Mouse (Mus musculus) liver, embryonic 12.5 days (tissue): ENCODE data around the gene Atl1. TPM values are rescaled to one million over a fixed set of nuclear protein-coding genes. Genes with fewer than 3 reads are reported as not detected.

Experiments
- ATAC-seq: fragments of 200-750 bp; cut with Nextera tagmentation; 2 replicates; pipeline ENCODE4 v1.8.0; 2017; ENCODE audit warnings: moderate number of reproducible peaks, mild to moderate bottlenecking, moderate library complexity
- H3K27ac ChIP-seq: fragments of 300-500 bp; sonication (generic); 2 replicates; pipeline ENCODE4 v1.5.1; 2016; ENCODE audit warnings: mild to moderate bottlenecking
- H3K27me3 ChIP-seq: fragments of 300-500 bp; sonication (generic); replicated peaks from 2 replicates; pipeline ENCODE4 v1.6.1; 2016; ENCODE audit warnings: mild to moderate bottlenecking, moderate library complexity
- H3K36me3 ChIP-seq: fragments of 300-500 bp; sonication (generic); 2 replicates; pipeline ENCODE4 v1.6.1; 2016; ENCODE audit warnings: mild to moderate bottlenecking, moderate library complexity
- H3K4me1 ChIP-seq: fragments of 300-500 bp; sonication (generic); 2 replicates; pipeline ENCODE4 v1.6.1; 2016
- H3K4me2 ChIP-seq: fragments of 300-500 bp; sonication (generic); 2 replicates; pipeline ENCODE4 v1.6.1; 2016; ENCODE audit warnings: mild to moderate bottlenecking, moderate library complexity
- H3K4me3 ChIP-seq: fragments of 300-500 bp; sonication (generic); 2 replicates; pipeline ENCODE4 v1.5.1; 2016; ENCODE audit warnings: mild to moderate bottlenecking, moderate library complexity
- H3K9ac ChIP-seq: fragments of 300-500 bp; sonication (generic); 2 replicates; pipeline ENCODE4 v1.6.1; 2016; ENCODE audit warnings: mild to moderate bottlenecking, moderate library complexity
- H3K9me3 ChIP-seq: fragments of 300-500 bp; sonication (generic); replicated peaks from 2 replicates; pipeline ENCODE4 v1.6.1; 2016; ENCODE audit warnings: mild to moderate bottlenecking, moderate library complexity
- WGBS: fragments of 180-500 bp; shearing (Covaris S2); methylation state at CpG from one replicate; pipeline ENCODE4 v1.1.7; 2016; ENCODE audit not compliant: insufficient replicate concordance; 5-methylcytosine and 5-hydroxymethylcytosine counted together
- polyA plus RNA-seq: library from polyadenylated mRNA; unstranded; fragments of >200 nt; fragmentation: Nextera tagmentation; extraction: Ambion mirVana; gene quantifications from 2 replicates; pipeline ENCODE4 v1.2.1, GENCODE M21; 2016

Gene Atl1
- polyA plus RNA-seq, 1 experiment from 2014 or later = 1.7 TPM

GRCm38 (mm10) chr12:69963141-69963540, 70.7 kb downstream of the Atl1 start:
- WGBS = 78% methylated on average over 6 of the region's 6 CpGs
- Histone ChIP-seq H3K27ac (no peak overlapping the region), H3K9ac (no peak overlapping the region), H3K36me3 (peaks cover 80% of the 10 kb centered on the region), H3K4me3 (no peak overlapping the region), H3K4me1 (peaks cover 16% of the 10 kb centered on the region), H3K27me3 (no peaks in the 10 kb centered on the region), H3K4me2 (no peak overlapping the region), H3K9me3 (no peaks in the 10 kb centered on the region)
- ATAC-seq = no peak

- 48% methylated on average over 3 of the region's 3 CpGs for WGBS
- ATAC-seq = peak; percentile 62
- H3K36me3 ChIP-seq = peaks cover 92% of the 10 kb centered on the region
Observed at GRCm38 (mm10) chr12:69965644-69966043, 73.2 kb downstream of the Atl1 start.

GRCm38 (mm10) chr12:69966071-69966470, 73.7 kb downstream of the Atl1 start:
- ATAC-seq = no peak
- peaks cover 92% of the 10 kb centered on the region for H3K36me3 ChIP-seq
- H3K27me3 ChIP-seq = no peaks in the 10 kb centered on the region
- peak overlapping the region; percentile 69 for H3K27ac ChIP-seq
- WGBS = 64% methylated on average over 5 of the region's 5 CpGs
- no peak overlapping the region for H3K4me2 ChIP-seq
- H3K9me3 ChIP-seq = no peaks in the 10 kb centered on the region
- peaks cover 16% of the 10 kb centered on the region for H3K4me1 ChIP-seq
- H3K9ac ChIP-seq = no peak overlapping the region
- H3K4me3 ChIP-seq = no peak overlapping the region

More at GRCm38 (mm10) chr12:69965644-69966043, 73.2 kb downstream of the Atl1 start:
- H3K9ac ChIP-seq = no peak overlapping the region
- H3K4me2 ChIP-seq = no peak overlapping the region
- peaks cover 16% of the 10 kb centered on the region for H3K4me1 ChIP-seq
- no peaks in the 10 kb centered on the region for H3K9me3 ChIP-seq
- no peak overlapping the region for H3K27ac ChIP-seq
- no peak overlapping the region for H3K4me3 ChIP-seq
- no peaks in the 10 kb centered on the region for H3K27me3 ChIP-seq

- no peak overlapping the region for H3K4me3 ChIP-seq
- no peak for ATAC-seq
- H3K9me3 ChIP-seq = no peaks in the 10 kb centered on the region
- H3K27ac ChIP-seq = no peak overlapping the region
- no peaks in the 10 kb centered on the region for H3K27me3 ChIP-seq
- H3K4me2 ChIP-seq = no peak overlapping the region
- H3K9ac ChIP-seq = no peak overlapping the region
- WGBS = 88% methylated on average over 6 of the region's 6 CpGs
- peaks cover 92% of the 10 kb centered on the region for H3K36me3 ChIP-seq
- peaks cover 16% of the 10 kb centered on the region for H3K4me1 ChIP-seq
Observed at GRCm38 (mm10) chr12:69967112-69967511, 74.7 kb downstream of the Atl1 start.

- no peak overlapping the region for H3K27ac ChIP-seq
- no peak for ATAC-seq
- H3K4me1 ChIP-seq = peaks cover 16% of the 10 kb centered on the region
- no peak overlapping the region for H3K4me2 ChIP-seq
- no peaks in the 10 kb centered on the region for H3K9me3 ChIP-seq
- WGBS = 73% methylated on average over 5 of the region's 5 CpGs
- H3K36me3 ChIP-seq = peaks cover 93% of the 10 kb centered on the region
- H3K27me3 ChIP-seq = no peaks in the 10 kb centered on the region
- no peak overlapping the region for H3K4me3 ChIP-seq
- no peak overlapping the region for H3K9ac ChIP-seq
Observed at GRCm38 (mm10) chr12:69968154-69968553, 75.7 kb downstream of the Atl1 start.

GRCm38 (mm10) chr12:69973666-69974065, 81.3 kb downstream of the Atl1 start:
- peaks cover 11% of the 10 kb centered on the region; the same call in 1 of the 2 replicates for H3K4me1 ChIP-seq
- no peak overlapping the region for H3K9ac ChIP-seq
- no peak overlapping the region for H3K27ac ChIP-seq
- H3K36me3 ChIP-seq = peaks cover 83% of the 10 kb centered on the region
- H3K4me3 ChIP-seq = no peak overlapping the region
- no peaks in the 10 kb centered on the region for H3K27me3 ChIP-seq
- no peak for ATAC-seq
- no peak overlapping the region for H3K4me2 ChIP-seq
- H3K9me3 ChIP-seq = no peaks in the 10 kb centered on the region

- no peaks in the 10 kb centered on the region for H3K9me3 ChIP-seq
- no peak overlapping the region for H3K4me2 ChIP-seq
- H3K4me1 ChIP-seq = peaks cover 32% of the 10 kb centered on the region
- no peak for ATAC-seq
- H3K27me3 ChIP-seq = no peaks in the 10 kb centered on the region
- H3K9ac ChIP-seq = no peak overlapping the region
- peaks cover 79% of the 10 kb centered on the region for H3K36me3 ChIP-seq
- H3K4me3 ChIP-seq = no peak overlapping the region
- WGBS = 77% methylated on average over 6 of the region's 6 CpGs
- no peak overlapping the region for H3K27ac ChIP-seq
Observed at GRCm38 (mm10) chr12:69976688-69977087, 84.3 kb downstream of the Atl1 start.

- no peak overlapping the region for H3K4me2 ChIP-seq
- no peak overlapping the region for H3K4me3 ChIP-seq
- H3K27me3 ChIP-seq = no peaks in the 10 kb centered on the region
- no peaks in the 10 kb centered on the region for H3K9me3 ChIP-seq
- H3K9ac ChIP-seq = no peak overlapping the region
- H3K36me3 ChIP-seq = peaks cover 79% of the 10 kb centered on the region
- ATAC-seq = no peak
- H3K4me1 ChIP-seq = peaks cover 40% of the 10 kb centered on the region
- peak overlapping the region; percentile 42; the same call in 1 of the 2 replicates for H3K27ac ChIP-seq
- WGBS = 70% methylated on average over 9 of the region's 9 CpGs
Observed at GRCm38 (mm10) chr12:69977376-69977998, 85.1 kb downstream of the Atl1 start.

GRCm38 (mm10) chr12:69982874-69983273, 90.5 kb downstream of the Atl1 start:
- Histone ChIP-seq H3K4me1 (peaks cover 59% of the 10 kb centered on the region), H3K36me3 (peaks cover 59% of the 10 kb centered on the region)

GRCm38 (mm10) chr12:69985546-69985945, 93.1 kb downstream of the Atl1 start:
- Histone ChIP-seq H3K36me3 (peaks cover 40% of the 10 kb centered on the region), H3K27me3 (no peaks in the 10 kb centered on the region), H3K27ac (no peak overlapping the region), H3K9ac (peak overlapping the region; percentile 93), H3K4me2 (peak overlapping the region; percentile 84), H3K9me3 (no peaks in the 10 kb centered on the region), H3K4me1 (peaks cover 43% of the 10 kb centered on the region), H3K4me3 (peak overlapping the region; percentile 93)
- 40% methylated on average over 4 of the region's 4 CpGs for WGBS
- no peak for ATAC-seq

More at GRCm38 (mm10) chr12:69982874-69983273, 90.5 kb downstream of the Atl1 start:
- 80% methylated on average over 5 of the region's 5 CpGs for WGBS
- no peak overlapping the region for H3K4me2 ChIP-seq
- no peak for ATAC-seq
- H3K4me3 ChIP-seq = no peak overlapping the region
- no peaks in the 10 kb centered on the region for H3K9me3 ChIP-seq
- H3K27me3 ChIP-seq = no peaks in the 10 kb centered on the region
- H3K27ac ChIP-seq = no peak overlapping the region
- H3K9ac ChIP-seq = no peak overlapping the region

GRCm38 (mm10) chr12:69986241-69986762, 93.9 kb downstream of the Atl1 start:
- peak overlapping the region; percentile 93 for H3K4me3 ChIP-seq
- H3K9ac ChIP-seq = peak overlapping the region; percentile 93
- H3K4me2 ChIP-seq = peak overlapping the region; percentile 84
- WGBS = 3% methylated on average over 32 of the region's 36 CpGs
- no peaks in the 10 kb centered on the region for H3K9me3 ChIP-seq
- H3K4me1 ChIP-seq = peaks cover 38% of the 10 kb centered on the region
- H3K27me3 ChIP-seq = no peaks in the 10 kb centered on the region
- peak; percentile 55 for ATAC-seq
- H3K27ac ChIP-seq = peak overlapping the region; percentile 94
- H3K36me3 ChIP-seq = peaks cover 32% of the 10 kb centered on the region

GRCm38 (mm10) chr12:69986786-69987497, 94.5 kb downstream of the Atl1 start, which contains the start of gene Sav1:
Gene Sav1 (minus strand): TSS chr12:69987002.
- peak within 1 kb of the TSS; percentile 93 for H3K4me3 ChIP-seq
- peak; percentile 94 for ATAC-seq

More at GRCm38 (mm10) chr12:69986786-69987497, 94.5 kb downstream of the Atl1 start, which contains the start of gene Sav1:
- H3K36me3 ChIP-seq = peaks cover 26% of the 10 kb centered on the region
- WGBS = under 1% methylated on average over 98 of the region's 102 CpGs
- H3K27me3 ChIP-seq = no peaks in the 10 kb centered on the region
- H3K4me2 ChIP-seq = peak within 1 kb of the TSS; percentile 84
- peaks cover 31% of the 10 kb centered on the region for H3K4me1 ChIP-seq
- no peaks in the 10 kb centered on the region for H3K9me3 ChIP-seq
- peak within 1 kb of the TSS; percentile 94 for H3K27ac ChIP-seq
- peak within 1 kb of the TSS; percentile 93 for H3K9ac ChIP-seq
